Mouse (Mus musculus) cerebellum, adult 11 months (tissue): ENCODE results near the gene Trim10.

Experiments used
- DNase-seq: peaks from one replicate; pipeline ENCODE4 v3.0.0; 2022

The Trim10 gene

GRCm38 (mm10) chr17:36869284-36869954 lies at the start of gene Trim10:
Gene Trim10 (plus strand): TSS chr17:36869574.
- no peak for DNase-seq

- no peak for DNase-seq
These were observed 45.4 kb upstream of the Trim10 start for GRCm38 (mm10) chr17:36824005-36824404.

- DNase-seq: no peak
These were observed 43.8 kb upstream of the Trim10 start for GRCm38 (mm10) chr17:36825525-36825924.

- DNase-seq: peak; percentile 79
These were observed 43.4 kb upstream of the Trim10 start for GRCm38 (mm10) chr17:36826002-36826401.

GRCm38 (mm10) chr17:36828488-36828887 lies 40.9 kb upstream of the Trim10 start:
- DNase-seq: no peak

- no peak for DNase-seq
These were observed 38.9 kb upstream of the Trim10 start for GRCm38 (mm10) chr17:36830470-36830869.

- DNase-seq: no peak
These were observed 36.7 kb upstream of the Trim10 start for GRCm38 (mm10) chr17:36832694-36833093.

- DNase-seq: peak; percentile 38
These were observed 33.6 kb upstream of the Trim10 start for GRCm38 (mm10) chr17:36835591-36836426.

- no peak for DNase-seq
These were observed 33.0 kb upstream of the Trim10 start for GRCm38 (mm10) chr17:36836427-36836812.

GRCm38 (mm10) chr17:36836874-36837647 lies 32.3 kb upstream of the Trim10 start, which contains the start of gene Trim26:
Gene Trim26 (plus strand): TSS chr17:36837134.
- peak; percentile 96 for DNase-seq

GRCm38 (mm10) chr17:36839001-36839400 lies 30.4 kb upstream of the Trim10 start:
- no peak for DNase-seq

GRCm38 (mm10) chr17:36839931-36840330 lies 29.4 kb upstream of the Trim10 start:
- DNase-seq: no peak

GRCm38 (mm10) chr17:36840961-36841445 lies 28.4 kb upstream of the Trim10 start:
- DNase-seq: no peak

- DNase-seq: no peak
These were observed 25.7 kb upstream of the Trim10 start for GRCm38 (mm10) chr17:36843696-36844095.

GRCm38 (mm10) chr17:36844286-36844719 lies 25.1 kb upstream of the Trim10 start:
- no peak for DNase-seq

- DNase-seq: no peak
These were observed 24.6 kb upstream of the Trim10 start for GRCm38 (mm10) chr17:36844725-36845124.

- no peak for DNase-seq
These were observed 20.5 kb upstream of the Trim10 start for GRCm38 (mm10) chr17:36848911-36849310.

- DNase-seq: no peak
These were observed 19.4 kb upstream of the Trim10 start for GRCm38 (mm10) chr17:36849992-36850391.

- no peak for DNase-seq
These were observed 18.2 kb upstream of the Trim10 start for GRCm38 (mm10) chr17:36851200-36851599.

GRCm38 (mm10) chr17:36851627-36852026 lies 17.7 kb upstream of the Trim10 start:
- no peak for DNase-seq

- DNase-seq: no peak
These were observed 13.9 kb upstream of the Trim10 start for GRCm38 (mm10) chr17:36855484-36855883.

- no peak for DNase-seq
These were observed 13.1 kb upstream of the Trim10 start for GRCm38 (mm10) chr17:36856236-36856635.

GRCm38 (mm10) chr17:36858181-36858580 lies 11.2 kb upstream of the Trim10 start:
- no peak for DNase-seq
